Mouse (Mus musculus): ENCODE measurements around the gene BC035947.

GRCm38 (mm10) chr1:78453886-78454285 lies 58.1 kb downstream of the BC035947 start:
- TF ChIP-seq CTCF (IDR thresholded peaks at IDR 0.05; ENCODE audit: low read depth, low read length) (no peak), POLR2A (IDR thresholded peaks at IDR 0.05; ENCODE audit: extremely low read depth, insufficient read depth, low read length) (no peak)
